ENCODE assay signal across 8 mouse cellular contexts in genomic region chr6:100285985-100286572, GRCm38 (mm10). TPM values are rescaled to one million over a fixed set of nuclear protein-coding genes. Genes with fewer than 3 reads are reported as not detected.
DNase-seq lines count a peak whose midpoint lies in the region; ATAC-seq lines count a peak whose summit lies in the region.

No protein-coding gene starts in this region.

- WGBS in kidney, embryonic 15.5 days = 1% methylated on average over 18 of the region's 18 CpGs
- 1% methylated on average over 18 of the region's 18 CpGs for WGBS in hindbrain, embryonic 10.5 days
- WGBS in midbrain, embryonic 12.5 days = under 1% methylated on average over 18 of the region's 18 CpGs

- H3K4me1 ChIP-seq in kidney, embryonic 15.5 days = peaks cover 28% of the 10 kb centered on the region
- peaks cover 35% of the 10 kb centered on the region for H3K4me1 ChIP-seq in hindbrain, embryonic 10.5 days (replicated peaks)
- H3K4me1 ChIP-seq in midbrain, embryonic 12.5 days = peaks cover 27% of the 10 kb centered on the region

- H3K27me3 ChIP-seq in kidney, embryonic 15.5 days = peaks cover 15% of the 10 kb centered on the region; the same call in 1 of the 2 replicates
- peaks cover 32% of the 10 kb centered on the region for H3K27me3 ChIP-seq in hindbrain, embryonic 10.5 days (ENCODE audit: insufficient read depth, poor library complexity, severe bottlenecking)
- peaks cover 30% of the 10 kb centered on the region for H3K27me3 ChIP-seq in midbrain, embryonic 12.5 days

- H3K4me2 ChIP-seq in kidney, embryonic 15.5 days = peak overlapping the region; percentile 61
- peak overlapping the region; percentile 73 for H3K4me2 ChIP-seq in midbrain, embryonic 12.5 days (replicated peaks)

- H3K27ac ChIP-seq in kidney, embryonic 15.5 days = peak overlapping the region; percentile 97
- H3K27ac ChIP-seq in hindbrain, embryonic 10.5 days = peak overlapping the region; percentile 98
- peak overlapping the region; percentile 98 for H3K27ac ChIP-seq in midbrain, embryonic 12.5 days (replicated peaks)

- H3K36me3 ChIP-seq in kidney, embryonic 15.5 days = no peaks in the 10 kb centered on the region
- H3K36me3 ChIP-seq in hindbrain, embryonic 10.5 days = peaks cover 7% of the 10 kb centered on the region; the same call in 1 of the 2 replicates
- no peaks in the 10 kb centered on the region for H3K36me3 ChIP-seq in midbrain, embryonic 12.5 days

- no peak for DNase-seq in kidney, adult 11 months
- peak; percentile 34 for DNase-seq in ZHBTc4 (ENCODE audit: low read depth, low spot score)
- DNase-seq in hindbrain, embryonic 10.5 days (ENCODE audit: low spot score) = peak; percentile 15
- no peak for DNase-seq in layer of hippocampus, adult 9-11 months
- DNase-seq in left cerebral cortex, adult 18-20 months (ENCODE audit: low spot score in 2 of 2) = no peak
- no peak for DNase-seq in frontal cortex, postnatal 25 days (ENCODE audit: low spot score in 2 of 2)

- no peak for ATAC-seq in kidney, embryonic 15.5 days (replicated peaks; ENCODE audit: low FRiP score)
- ATAC-seq in midbrain, embryonic 12.5 days (ENCODE audit: low FRiP score, low read depth) = no peak

- H3K9ac ChIP-seq in kidney, embryonic 15.5 days = peak overlapping the region; percentile 87
- H3K9ac ChIP-seq in midbrain, embryonic 12.5 days (replicated peaks) = peak overlapping the region; percentile 90

- peak overlapping the region; percentile 78 for H3K4me3 ChIP-seq in kidney, embryonic 15.5 days (replicated peaks)
- H3K4me3 ChIP-seq in hindbrain, embryonic 10.5 days = peak overlapping the region; percentile 78
- peak overlapping the region; percentile 86 for H3K4me3 ChIP-seq in midbrain, embryonic 12.5 days

- no peaks in the 10 kb centered on the region for H3K9me3 ChIP-seq in kidney, embryonic 15.5 days (replicated peaks)
- H3K9me3 ChIP-seq in hindbrain, embryonic 10.5 days = no peaks in the 10 kb centered on the region
- H3K9me3 ChIP-seq in midbrain, embryonic 12.5 days = no peaks in the 10 kb centered on the region

RNA-seq across cellular contexts. Expression of gene Rybp, which starts 1.2 kb away (rescaled TPM):
- 20.3 and 21.3 TPM in 2 replicates for polyA plus RNA-seq in kidney, embryonic 15.5 days (2015; fragmentation: Nextera tagmentation; extraction: Ambion mirVana)
- polyA plus RNA-seq in hindbrain, embryonic 10.5 days (2016; fragmentation: Nextera tagmentation; extraction: Ambion mirVana) = 9.2 and 10.4 TPM in 2 replicates
- polyA plus RNA-seq in midbrain, embryonic 12.5 days (2016; fragmentation: Nextera tagmentation; extraction: Ambion mirVana) = 17.4 and 19.0 TPM in 2 replicates
- total RNA-seq in left cerebral cortex, adult 18-20 months (2021) = 10 to 100 TPM; 48.7 to 59.4 TPM

Comparison
In these comparisons a context has a peak if more than half of its experiments do, and no peak if none do; other contexts are left out.
1. DNase-seq: peak in ZHBTc4 (single experiment) and hindbrain, embryonic 10.5 days (single experiment); none in kidney, adult 11 months (single experiment), layer of hippocampus, adult 9-11 months (single experiment), left cerebral cortex, adult 18-20 months (0 of 2) and frontal cortex, postnatal 25 days (0 of 2).
2. Peak in every context shown above with its lines, with median percentiles within 50 percentile points of each other: H3K27ac ChIP-seq and H3K4me3 ChIP-seq.